Comparison of ENCODE assay signal across 8 mouse cellular contexts in genomic region chr7:79273738-79274472, GRCm38 (mm10). TPM values are rescaled to one million over a fixed set of nuclear protein-coding genes. Genes with fewer than 3 reads are reported as not detected.
A peak's percentile ranks its signal among the peaks of the same experiment; 100 is the strongest.
DNase-seq lines count a peak whose midpoint lies in the region; ATAC-seq and TF ChIP-seq lines count a peak whose summit lies in the region.

No protein-coding gene starts in this region.

- H3K4me2 ChIP-seq in forebrain, postnatal 0 days (ENCODE audit: low read depth) = peak overlapping the region; percentile 77
- peak overlapping the region; percentile 81 for H3K4me2 ChIP-seq in intestine, postnatal 0 days (replicated peaks; ENCODE audit: low read depth)
- H3K4me2 ChIP-seq in lung, postnatal 0 days (replicated peaks; ENCODE audit: low read depth, low read length) = peak overlapping the region; percentile 69
- peak overlapping the region; percentile 70 for H3K4me2 ChIP-seq in stomach, embryonic 14.5 days (replicated peaks; ENCODE audit: low read depth, low read length)

- peaks cover 36% of the 10 kb centered on the region for H3K4me1 ChIP-seq in forebrain, postnatal 0 days (ENCODE audit: insufficient read depth)
- H3K4me1 ChIP-seq in intestine, postnatal 0 days (replicated peaks; ENCODE audit: control insufficient read depth, insufficient read depth, low read length) = peaks cover 15% of the 10 kb centered on the region
- H3K4me1 ChIP-seq in lung, postnatal 0 days (ENCODE audit: insufficient read depth, low read depth, low read length) = peaks cover 10% of the 10 kb centered on the region; the same call in 1 of the 2 replicates
- peaks cover 27% of the 10 kb centered on the region for H3K4me1 ChIP-seq in stomach, embryonic 14.5 days (ENCODE audit: control insufficient read depth, insufficient read depth, low read length)

- H3K27ac ChIP-seq in layer of hippocampus, adult 2 months = peak overlapping the region; percentile 94
- H3K27ac ChIP-seq in forebrain, postnatal 0 days (ENCODE audit: low read depth, low read length) = peak overlapping the region; percentile 88
- H3K27ac ChIP-seq in intestine, postnatal 0 days (ENCODE audit: low read depth, low read length) = peak overlapping the region; percentile 93
- peak overlapping the region; percentile 64 for H3K27ac ChIP-seq in lung, postnatal 0 days (ENCODE audit: low read length)
- H3K27ac ChIP-seq in stomach, embryonic 14.5 days (ENCODE audit: low read length) = peak overlapping the region; percentile 56; the same call in 1 of the 2 replicates

- H3K9ac ChIP-seq in forebrain, postnatal 0 days = peak overlapping the region; percentile 95
- peak overlapping the region; percentile 90 for H3K9ac ChIP-seq in intestine, postnatal 0 days (ENCODE audit: low read depth, low read length)
- peak overlapping the region; percentile 57 for H3K9ac ChIP-seq in lung, postnatal 0 days (replicated peaks; ENCODE audit: low read depth)
- H3K9ac ChIP-seq in stomach, embryonic 14.5 days (replicated peaks; ENCODE audit: low read depth, low read length) = peak overlapping the region; percentile 64

- DNase-seq in layer of hippocampus, adult 2 months (ENCODE audit: low spot score in 2 of 2) = no peak
- no peak for DNase-seq in layer of hippocampus, postnatal 25 days (ENCODE audit: extremely low spot score in 1 of 2, low spot score in 1 of 2)
- DNase-seq in brain, embryonic 14.5 days (ENCODE audit: low read depth) = peak; percentile 54
- DNase-seq in forebrain, postnatal 0 days = peak; percentile 41
- DNase-seq in lung, postnatal 0 days (ENCODE audit: low spot score) = no peak
- DNase-seq in urinary bladder, postnatal 36 days (ENCODE audit: low spot score in 2 of 2) = no peak

- WGBS in forebrain, postnatal 0 days = 7% methylated on average over 15 of the region's 15 CpGs
- WGBS in intestine, postnatal 0 days = 9% methylated on average over 15 of the region's 15 CpGs
- 7% methylated on average over 15 of the region's 15 CpGs for WGBS in lung, postnatal 0 days
- 16% methylated on average over 15 of the region's 15 CpGs for WGBS in stomach, embryonic 14.5 days

- no peak for TF ChIP-seq CTCF in layer of hippocampus, adult 2 months (conservative IDR thresholded peaks at IDR 0.05)
- no peak for TF ChIP-seq CTCF in brain, embryonic 14.5 days (IDR thresholded peaks at IDR 0.05; ENCODE audit: borderline replicate concordance, extremely low read depth, insufficient read depth, insufficient read length)
- TF ChIP-seq CTCF in forebrain, postnatal 0 days (IDR thresholded peaks at IDR 0.05; ENCODE audit: low read depth) = no peak
- TF ChIP-seq CTCF in intestine, postnatal 0 days (IDR thresholded peaks at IDR 0.05; ENCODE audit: low read depth) = peak; percentile 1; the same call in 1 of the 2 replicates
- no peak for TF ChIP-seq CTCF in lung, postnatal 0 days (IDR thresholded peaks at IDR 0.05)

- no peaks in the 10 kb centered on the region for H3K36me3 ChIP-seq in forebrain, postnatal 0 days (ENCODE audit: insufficient read depth)
- H3K36me3 ChIP-seq in intestine, postnatal 0 days (ENCODE audit: control insufficient read depth, insufficient read depth) = no peaks in the 10 kb centered on the region
- H3K36me3 ChIP-seq in lung, postnatal 0 days (ENCODE audit: insufficient read depth, low read length) = no peaks in the 10 kb centered on the region
- no peaks in the 10 kb centered on the region; the same call in 1 of the 2 replicates for H3K36me3 ChIP-seq in stomach, embryonic 14.5 days (ENCODE audit: control insufficient read depth, insufficient read depth, low read length)

- no peak for TF ChIP-seq POLR2A in brain, embryonic 14.5 days (IDR thresholded peaks at IDR 0.05; ENCODE audit: borderline replicate concordance, extremely low read depth, insufficient read depth, insufficient read length, poor library complexity, severe bottlenecking)

- no peak for ATAC-seq in forebrain, postnatal 0 days
- no peak for ATAC-seq in intestine, postnatal 0 days
- ATAC-seq in lung, postnatal 0 days = no peak
- no peak for ATAC-seq in stomach, embryonic 14.5 days (ENCODE audit: insufficient number of reproducible peaks, insufficient read depth, low FRiP score, low read depth)

- no peaks in the 10 kb centered on the region for H3K27me3 ChIP-seq in forebrain, postnatal 0 days (ENCODE audit: insufficient read depth, low read length)
- no peaks in the 10 kb centered on the region for H3K27me3 ChIP-seq in intestine, postnatal 0 days (replicated peaks; ENCODE audit: control insufficient read depth, insufficient read depth, low read length)
- no peaks in the 10 kb centered on the region for H3K27me3 ChIP-seq in lung, postnatal 0 days (replicated peaks; ENCODE audit: insufficient read depth, low read length)
- no peaks in the 10 kb centered on the region for H3K27me3 ChIP-seq in stomach, embryonic 14.5 days (ENCODE audit: control insufficient read depth, insufficient read depth, low read length)

- TF ChIP-seq EP300 in lung, postnatal 0 days (IDR thresholded peaks at IDR 0.05) = no peak

- peak overlapping the region; percentile 85 for H3K4me3 ChIP-seq in layer of hippocampus, adult 2 months
- H3K4me3 ChIP-seq in forebrain, postnatal 0 days (ENCODE audit: low read depth, low read length) = peak overlapping the region; percentile 86
- H3K4me3 ChIP-seq in intestine, postnatal 0 days (ENCODE audit: low read depth, low read length) = peak overlapping the region; percentile 96
- H3K4me3 ChIP-seq in lung, postnatal 0 days (ENCODE audit: low read depth, low read length) = peak overlapping the region; percentile 59
- H3K4me3 ChIP-seq in stomach, embryonic 14.5 days (ENCODE audit: low read depth, low read length) = peak overlapping the region; percentile 69

- no peaks in the 10 kb centered on the region for H3K9me3 ChIP-seq in forebrain, postnatal 0 days (ENCODE audit: low read length)
- H3K9me3 ChIP-seq in intestine, postnatal 0 days (ENCODE audit: control insufficient read depth) = no peaks in the 10 kb centered on the region
- no peaks in the 10 kb centered on the region for H3K9me3 ChIP-seq in lung, postnatal 0 days (ENCODE audit: low read length)
- no peaks in the 10 kb centered on the region for H3K9me3 ChIP-seq in stomach, embryonic 14.5 days (ENCODE audit: control insufficient read depth, low read depth, low read length)

RNA-seq across cellular contexts. Expression of gene Abhd2, which starts 0.9 kb away (rescaled TPM):
- 10 to 100 TPM; 69.6 to 70.8 TPM for total RNA-seq in layer of hippocampus, adult 2 months (2021)
- 10 to 100 TPM; 67.1 to 83.8 TPM for total RNA-seq in layer of hippocampus, postnatal 25 days (2021)
- 15.0 and 28.7 TPM in 2 replicates for polyA plus RNA-seq in brain, embryonic 14.5 days (2012; rRNA removed)
- 66.8 and 88.0 TPM in 2 replicates for total RNA-seq in forebrain, postnatal 0 days (2014; rRNA removed)
- 22.5 and 26.0 TPM in 2 replicates for polyA plus RNA-seq in forebrain, postnatal 0 days (2015; fragmentation: Nextera tagmentation; extraction: Ambion mirVana)
- polyA plus RNA-seq in intestine, postnatal 0 days (2015; fragmentation: Nextera tagmentation; extraction: Ambion mirVana) = 34.8 and 36.2 TPM in 2 replicates
- 22.8 and 25.2 TPM in 2 replicates for polyA plus RNA-seq in lung, postnatal 0 days (2015; fragmentation: Nextera tagmentation; extraction: Ambion mirVana)
- 15.0 and 16.7 TPM in 2 replicates for polyA plus RNA-seq in stomach, embryonic 14.5 days (2014; fragmentation: Nextera tagmentation; extraction: Ambion mirVana)

Comparison
In these comparisons a context has a peak if more than half of its experiments do, and no peak if none do; other contexts are left out.
1. DNase-seq: peak in brain, embryonic 14.5 days (single experiment) and forebrain, postnatal 0 days (single experiment); none in layer of hippocampus, adult 2 months (0 of 2), layer of hippocampus, postnatal 25 days (0 of 2), lung, postnatal 0 days (single experiment) and urinary bladder, postnatal 36 days (0 of 2).
2. Peak in every context shown above with its lines, with median percentiles within 50 percentile points of each other: H3K27ac ChIP-seq, H3K4me3 ChIP-seq, H3K4me2 ChIP-seq and H3K9ac ChIP-seq.